8 mouse cellular contexts compared by ENCODE assay signal in genomic region chr9:114752311-114752710, GRCm38 (mm10). TPM values are rescaled to one million over a fixed set of nuclear protein-coding genes. Genes with fewer than 3 reads are reported as not detected.
A peak's percentile ranks its signal among the peaks of the same experiment; 100 is the strongest.
DNase-seq lines count a peak whose midpoint lies in the region; ATAC-seq lines count a peak whose summit lies in the region.

No protein-coding gene starts in this region.

- no peak; the same call in 1 of the 2 replicates for ATAC-seq in kidney, embryonic 15.5 days (replicated peaks; ENCODE audit: low FRiP score)
- ATAC-seq in embryonic facial prominence, embryonic 15.5 days (ENCODE audit: insufficient number of reproducible peaks, low FRiP score, low TSS enrichment, low read depth), result no peak
- ATAC-seq in intestine, embryonic 15.5 days, result peak; percentile 23
- ATAC-seq in neural tube, embryonic 12.5 days (ENCODE audit: low FRiP score, low read depth), result peak; percentile 19; the same call in 1 of the 2 replicates

- no peaks in the 10 kb centered on the region for H3K9me3 ChIP-seq in kidney, embryonic 15.5 days (replicated peaks)
- H3K9me3 ChIP-seq in embryonic facial prominence, embryonic 15.5 days (replicated peaks), result no peaks in the 10 kb centered on the region
- H3K9me3 ChIP-seq in intestine, embryonic 15.5 days, result no peaks in the 10 kb centered on the region
- no peaks in the 10 kb centered on the region for H3K9me3 ChIP-seq in neural tube, embryonic 12.5 days

- H3K4me3 ChIP-seq in kidney, embryonic 15.5 days (replicated peaks), result peak overlapping the region; percentile 59; the same call in 1 of the 2 replicates
- peak overlapping the region; percentile 60; the same call in 1 of the 2 replicates for H3K4me3 ChIP-seq in embryonic facial prominence, embryonic 15.5 days (replicated peaks)
- H3K4me3 ChIP-seq in intestine, embryonic 15.5 days (replicated peaks), result peak overlapping the region; percentile 56; the same call in 1 of the 2 replicates
- no peak overlapping the region for H3K4me3 ChIP-seq in neural tube, embryonic 12.5 days

- intact Hi-C loops in left cerebral cortex, postnatal 36 days (cut with DNase I), result no loop called here

- no peak for DNase-seq in kidney, postnatal 36 days
- DNase-seq in left cerebral cortex, adult 11 months (ENCODE audit: low spot score), result no peak
- DNase-seq in adrenal gland, adult 8-10 months, result no peak
- DNase-seq in left cerebral cortex, postnatal 36 days (ENCODE audit: low spot score in 2 of 2), result no peak

- peak overlapping the region; percentile 89 for H3K4me2 ChIP-seq in kidney, embryonic 15.5 days
- H3K4me2 ChIP-seq in embryonic facial prominence, embryonic 15.5 days (replicated peaks), result peak overlapping the region; percentile 73
- peak overlapping the region; percentile 92; the same call in 1 of the 2 replicates for H3K4me2 ChIP-seq in intestine, embryonic 15.5 days (replicated peaks)
- peak overlapping the region; percentile 79 for H3K4me2 ChIP-seq in neural tube, embryonic 12.5 days (replicated peaks)

- 72% methylated on average over 9 of the region's 9 CpGs for WGBS in kidney, embryonic 15.5 days
- 76% methylated on average over 9 of the region's 9 CpGs for WGBS in embryonic facial prominence, embryonic 15.5 days
- 74% methylated on average over 9 of the region's 9 CpGs for WGBS in intestine, embryonic 15.5 days
- 75% methylated on average over 9 of the region's 9 CpGs for WGBS in neural tube, embryonic 12.5 days

- no peak overlapping the region for H3K9ac ChIP-seq in kidney, embryonic 15.5 days
- no peak overlapping the region for H3K9ac ChIP-seq in embryonic facial prominence, embryonic 15.5 days
- H3K9ac ChIP-seq in intestine, embryonic 15.5 days, result no peak overlapping the region
- no peak overlapping the region for H3K9ac ChIP-seq in neural tube, embryonic 12.5 days

- peaks cover 42% of the 10 kb centered on the region for H3K36me3 ChIP-seq in kidney, embryonic 15.5 days
- H3K36me3 ChIP-seq in embryonic facial prominence, embryonic 15.5 days, result peaks cover 41% of the 10 kb centered on the region
- peaks cover 13% of the 10 kb centered on the region for H3K36me3 ChIP-seq in intestine, embryonic 15.5 days
- H3K36me3 ChIP-seq in neural tube, embryonic 12.5 days, result peaks cover 17% of the 10 kb centered on the region

- peaks cover 15% of the 10 kb centered on the region for H3K4me1 ChIP-seq in kidney, embryonic 15.5 days
- H3K4me1 ChIP-seq in embryonic facial prominence, embryonic 15.5 days, result peaks cover 10% of the 10 kb centered on the region; the same call in 1 of the 2 replicates
- peaks cover 3% of the 10 kb centered on the region; the same call in 1 of the 2 replicates for H3K4me1 ChIP-seq in intestine, embryonic 15.5 days (replicated peaks)
- H3K4me1 ChIP-seq in neural tube, embryonic 12.5 days, result peaks cover 6% of the 10 kb centered on the region

- no peaks in the 10 kb centered on the region for H3K27me3 ChIP-seq in kidney, embryonic 15.5 days
- H3K27me3 ChIP-seq in embryonic facial prominence, embryonic 15.5 days, result no peaks in the 10 kb centered on the region
- no peaks in the 10 kb centered on the region for H3K27me3 ChIP-seq in intestine, embryonic 15.5 days (replicated peaks)
- no peaks in the 10 kb centered on the region for H3K27me3 ChIP-seq in neural tube, embryonic 12.5 days (replicated peaks)

- no peak overlapping the region for H3K27ac ChIP-seq in kidney, embryonic 15.5 days
- peak overlapping the region; percentile 82; the same call in 1 of the 2 replicates for H3K27ac ChIP-seq in embryonic facial prominence, embryonic 15.5 days (replicated peaks)
- no peak overlapping the region for H3K27ac ChIP-seq in intestine, embryonic 15.5 days
- H3K27ac ChIP-seq in neural tube, embryonic 12.5 days, result no peak overlapping the region

RNA-seq across cellular contexts. Expression of gene Cmtm6, which starts 21.4 kb away (rescaled TPM):
- polyA plus RNA-seq in kidney, embryonic 15.5 days (2015; fragmentation: Nextera tagmentation; extraction: Ambion mirVana), result 56.3 and 57.6 TPM in 2 replicates
- 46.9 and 48.1 TPM in 2 replicates for polyA plus RNA-seq in embryonic facial prominence, embryonic 15.5 days (2015; fragmentation: Nextera tagmentation; extraction: Ambion mirVana)
- polyA plus RNA-seq in intestine, embryonic 15.5 days (2015; fragmentation: Nextera tagmentation; extraction: Ambion mirVana), result 77.5 and 77.7 TPM in 2 replicates
- polyA plus RNA-seq in neural tube, embryonic 12.5 days (2016; fragmentation: Nextera tagmentation; extraction: Ambion mirVana), result 22.3 and 24.6 TPM in 2 replicates
- 100 to 1,000 TPM in 1 of 4 experiments, 10 to 100 TPM in 3; 68.5 to 105 (median 78.0) TPM for total RNA-seq in adrenal gland, adult 8-10 months (2022)
- 10 to 100 TPM; 19.0 to 21.5 TPM for total RNA-seq in left cerebral cortex, postnatal 36 days (2021)

RNA-seq across cellular contexts. Expression of gene Cmtm7, which starts 29.3 kb away (rescaled TPM):
- 102 TPM in 2 replicates for polyA plus RNA-seq in kidney, embryonic 15.5 days (2015; fragmentation: Nextera tagmentation; extraction: Ambion mirVana)
- polyA plus RNA-seq in embryonic facial prominence, embryonic 15.5 days (2015; fragmentation: Nextera tagmentation; extraction: Ambion mirVana), result 121 and 126 TPM in 2 replicates
- 89.8 and 100 TPM in 2 replicates for polyA plus RNA-seq in intestine, embryonic 15.5 days (2015; fragmentation: Nextera tagmentation; extraction: Ambion mirVana)
- polyA plus RNA-seq in neural tube, embryonic 12.5 days (2016; fragmentation: Nextera tagmentation; extraction: Ambion mirVana), result 37.0 and 44.8 TPM in 2 replicates
- total RNA-seq in adrenal gland, adult 8-10 months (2022), result 10 to 100 TPM; 29.9 to 46.1 (median 34.1) TPM
- 1 to 10 TPM; 3.8 to 4.0 TPM for total RNA-seq in left cerebral cortex, postnatal 36 days (2021)

Comparison
In these comparisons a context has a peak if more than half of its experiments do, and no peak if none do; other contexts are left out.
1. ATAC-seq: peak in intestine, embryonic 15.5 days (single experiment) and neural tube, embryonic 12.5 days (single experiment); none in kidney, embryonic 15.5 days (single experiment) and embryonic facial prominence, embryonic 15.5 days (single experiment).
2. Peak in every context shown above with its lines, with median percentiles within 50 percentile points of each other: H3K4me2 ChIP-seq.